Mouse (Mus musculus) heart, postnatal 10 days (tissue): ENCODE measurements around the gene Olfr16. TPM values are rescaled to one million over a fixed set of nuclear protein-coding genes. Genes with fewer than 3 reads are reported as not detected.
A peak's percentile ranks its signal among the peaks of the same experiment; 100 is the strongest.

Source experiments
- DNase-seq, 2 experiments: peaks; one replicate each; pipeline ENCODE4 v3.0.0; 2021
- intact Hi-C: fragments of 180-260 bp; cut with DNase I; formaldehyde crosslinking; loops from one replicate; pipeline ENCODE4 v1.15.1; 2025
- total RNA-seq, 2 experiments: library from RNA; stranded (reverse); gene quantifications; 2 replicates each; pipeline ENCODE4 v1.2.3; 2021

Olfr16 gene
- total RNA-seq: not detected

DNA sequence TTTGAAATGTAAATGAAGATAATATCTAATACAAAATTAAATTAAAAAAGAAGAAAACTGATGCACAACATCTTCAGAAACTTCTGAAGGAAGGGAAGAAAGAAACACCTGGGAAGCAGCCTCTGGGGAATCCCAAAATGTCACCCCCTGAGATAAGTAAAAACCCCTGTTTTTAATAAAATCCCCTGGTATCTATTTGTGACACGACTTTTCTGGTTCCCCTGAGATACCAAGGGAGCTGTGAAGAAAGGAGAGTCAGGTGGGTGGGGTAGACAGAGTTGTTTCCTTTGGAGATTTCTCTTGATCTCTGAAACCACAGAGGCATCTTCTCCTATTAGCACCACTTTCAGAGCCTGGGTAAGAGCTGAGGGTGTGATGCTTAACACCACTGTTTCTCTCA lies at the start of gene Olfr16:
Olfr16 (plus strand) TSS at position 250 of the 400 bp plus-strand sequence.
- no peak for DNase-seq
- intact Hi-C loops: no loop called here

DNA sequence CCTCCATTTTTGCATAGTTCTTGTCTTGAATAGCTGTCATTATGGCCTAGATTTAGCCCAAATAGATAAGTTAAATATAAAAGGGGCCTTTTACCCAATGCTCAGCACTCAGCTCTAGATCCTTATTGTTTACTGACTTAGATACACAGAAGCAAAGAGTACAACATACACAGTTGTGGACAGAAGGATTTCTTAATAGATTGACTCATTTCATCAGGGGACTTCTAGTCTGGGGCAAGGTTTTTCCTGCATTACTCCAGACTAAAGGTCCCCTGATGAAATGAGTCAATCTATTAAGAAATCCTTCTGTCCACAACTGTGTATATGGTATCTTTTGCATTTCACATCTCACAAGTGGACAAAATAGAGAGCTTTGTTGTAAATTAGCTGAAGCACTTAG lies 46.9 kb upstream of the Olfr16 start:
- no peak for DNase-seq
- intact Hi-C loops: no loop called here

DNA sequence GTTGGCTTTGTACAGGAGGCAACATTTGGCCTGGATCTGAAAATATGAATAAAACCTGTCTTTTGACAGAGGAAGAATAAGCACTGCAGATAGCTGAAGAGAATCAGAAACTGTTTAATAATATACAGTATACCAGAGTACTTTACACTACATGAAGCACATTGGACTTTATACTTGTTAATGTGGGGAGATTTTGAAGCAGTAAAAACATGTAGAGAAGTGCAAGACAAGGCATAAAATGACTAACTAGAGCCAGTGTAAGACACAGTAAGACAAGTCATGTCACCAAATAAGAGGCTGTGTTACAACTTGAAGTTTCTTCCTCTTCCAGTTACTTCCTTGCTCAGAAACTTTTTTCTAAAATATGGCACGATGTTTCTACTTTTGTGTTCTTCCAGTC lies 33.1 kb upstream of the Olfr16 start:
- intact Hi-C loops: no loop called here
- DNase-seq: no peak

DNA sequence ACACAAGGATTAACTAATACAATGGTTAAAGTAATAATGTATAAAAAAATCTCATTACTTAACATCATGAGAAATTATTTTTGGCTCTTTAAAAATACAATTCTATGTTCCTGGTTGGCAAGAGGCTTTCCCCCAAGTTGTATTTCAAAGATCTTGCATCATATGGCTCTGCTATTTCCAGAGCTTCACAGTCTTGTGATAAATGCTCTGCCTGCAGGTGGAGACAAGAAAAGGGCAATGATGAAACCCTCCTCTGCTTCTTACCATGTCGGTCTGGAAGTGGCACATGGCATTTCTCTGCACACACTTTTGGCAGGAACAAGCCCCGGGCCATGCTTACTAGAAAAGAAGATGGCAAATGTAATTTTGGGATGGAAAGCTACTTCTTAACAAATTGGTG lies 31.8 kb upstream of the Olfr16 start:
- intact Hi-C loops: no loop called here

DNA sequence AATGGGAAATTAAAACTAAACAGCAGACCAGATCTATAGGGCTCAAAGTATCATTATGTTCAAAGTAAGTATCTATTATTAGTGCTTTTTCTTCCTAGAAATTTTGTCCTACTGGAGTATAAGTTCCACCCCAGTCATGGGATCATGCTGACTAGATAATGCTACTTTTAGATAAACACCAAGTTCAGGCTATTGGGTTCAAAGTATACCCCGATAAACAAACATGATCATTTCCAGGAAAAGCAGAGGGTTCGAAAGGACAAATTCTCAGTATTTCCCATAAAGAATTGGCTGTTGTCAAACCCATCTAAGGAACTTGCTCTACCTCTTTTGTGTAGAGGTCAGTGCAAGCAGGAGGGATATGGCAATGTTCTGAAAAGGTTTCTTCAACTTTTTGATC lies 18.0 kb upstream of the Olfr16 start:
- intact Hi-C loops: no loop called here
- DNase-seq: no peak

More for the DNA sequence above, 31.8 kb upstream of the Olfr16 start:
- DNase-seq: no peak

DNA sequence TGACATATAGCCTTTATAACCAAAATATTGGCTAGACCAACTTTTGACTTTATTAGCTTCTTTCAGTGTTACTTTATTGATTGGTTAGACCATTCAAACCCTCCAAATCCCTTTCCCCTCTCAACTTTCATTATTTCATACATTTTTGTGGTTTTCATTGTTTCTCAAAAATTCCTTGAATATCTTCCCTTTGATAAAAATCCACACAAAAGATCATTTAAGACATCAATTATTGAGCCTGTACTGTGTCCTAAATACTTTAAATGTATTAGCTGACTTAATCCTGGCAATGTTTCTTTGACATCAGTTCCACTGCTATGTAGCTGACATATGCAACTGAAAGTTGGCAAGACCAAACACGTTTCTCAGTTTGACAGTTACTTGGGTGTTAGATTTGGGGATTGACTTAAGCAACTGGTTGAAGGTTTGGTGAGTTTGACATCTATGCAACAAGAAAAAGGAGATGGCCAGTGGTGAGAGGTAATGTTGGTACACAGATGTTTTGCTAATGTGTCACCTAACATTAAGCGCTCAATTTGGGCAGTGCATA lies 1.0 kb downstream of the Olfr16 start:
- intact Hi-C loops: no loop called here
- DNase-seq: no peak

DNA sequence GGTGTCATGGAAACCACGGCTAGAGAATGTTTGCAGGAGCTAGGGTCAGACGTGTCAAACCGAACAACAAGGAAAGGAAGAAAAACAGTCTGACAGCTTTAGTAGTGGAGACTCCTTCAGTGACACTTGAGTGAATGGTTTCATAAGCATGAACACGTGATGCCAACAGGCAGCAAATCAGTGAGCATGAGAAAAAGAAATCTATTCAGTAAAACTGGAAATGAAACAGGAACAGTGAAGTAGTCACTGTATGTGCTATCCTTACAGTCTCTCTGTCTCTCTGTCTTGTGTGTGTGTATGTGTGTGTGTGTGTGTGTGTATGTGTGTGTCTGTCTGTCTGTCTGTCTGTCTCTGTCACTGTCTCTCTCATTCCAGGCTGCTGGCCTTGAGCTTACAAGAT lies 5.2 kb downstream of the Olfr16 start:
- intact Hi-C loops: no loop called here
- DNase-seq: no peak

DNA sequence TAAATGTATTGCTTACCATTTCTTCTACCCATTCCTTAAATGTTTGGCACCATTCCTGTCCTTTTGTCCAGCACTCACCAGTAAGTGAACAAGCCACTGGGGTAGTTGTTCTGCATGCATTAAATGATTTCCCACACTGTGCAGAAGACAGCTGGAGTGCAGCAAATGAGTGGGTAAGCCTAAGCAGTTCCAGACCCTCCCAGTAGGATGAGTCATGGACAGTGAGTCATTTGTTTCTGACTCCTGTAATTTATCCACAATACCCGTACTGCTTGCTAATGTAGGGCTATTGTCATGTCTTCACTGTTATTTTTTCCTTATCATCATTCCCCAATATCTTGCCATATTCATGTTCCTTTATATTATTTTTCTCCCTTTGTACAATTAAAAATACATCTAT lies 10.2 kb downstream of the Olfr16 start:
- intact Hi-C loops: no loop called here
- DNase-seq: peak; percentile 7 to 9

DNA sequence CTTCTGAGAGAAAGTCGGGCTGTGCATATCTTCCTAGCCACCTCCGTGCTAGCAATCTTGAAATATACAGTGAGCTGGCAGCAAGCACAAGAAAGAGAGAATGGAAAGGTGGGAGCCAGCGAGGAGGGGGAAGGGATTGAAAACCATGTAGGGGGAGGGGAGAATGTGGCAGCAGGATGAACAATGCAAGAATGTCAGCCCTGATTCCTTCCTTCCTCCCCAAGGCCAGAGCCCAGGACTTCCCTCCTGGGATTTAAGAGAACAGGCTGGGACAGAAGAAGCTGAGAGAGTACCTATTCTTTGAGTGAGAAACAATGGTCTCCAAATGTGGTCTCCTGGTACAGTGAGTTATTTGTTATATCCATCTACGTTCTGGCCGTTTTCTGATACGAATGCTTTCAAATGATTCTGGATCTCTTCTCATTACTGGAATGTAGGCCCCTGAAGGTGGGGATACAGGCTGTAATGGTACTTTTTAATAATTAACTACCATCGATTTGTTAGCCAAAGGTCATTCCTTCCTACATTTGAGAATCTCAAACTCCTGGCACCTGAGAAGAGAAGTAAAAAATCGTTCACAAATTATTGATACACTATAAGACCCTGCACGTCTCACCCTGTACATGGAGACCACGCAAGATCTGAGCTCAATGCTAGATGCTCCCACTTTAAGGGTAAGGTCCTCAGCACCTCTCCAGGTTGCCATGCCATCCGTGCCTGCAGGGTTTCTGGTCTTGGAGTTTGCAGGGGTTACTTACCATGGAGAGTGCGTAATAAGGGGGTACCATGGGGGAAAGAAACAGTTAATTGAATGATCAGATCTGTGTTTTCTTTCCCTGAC lies 39.8 kb downstream of the Olfr16 start:
- no peak for DNase-seq
- intact Hi-C loops: no loop called here

DNA sequence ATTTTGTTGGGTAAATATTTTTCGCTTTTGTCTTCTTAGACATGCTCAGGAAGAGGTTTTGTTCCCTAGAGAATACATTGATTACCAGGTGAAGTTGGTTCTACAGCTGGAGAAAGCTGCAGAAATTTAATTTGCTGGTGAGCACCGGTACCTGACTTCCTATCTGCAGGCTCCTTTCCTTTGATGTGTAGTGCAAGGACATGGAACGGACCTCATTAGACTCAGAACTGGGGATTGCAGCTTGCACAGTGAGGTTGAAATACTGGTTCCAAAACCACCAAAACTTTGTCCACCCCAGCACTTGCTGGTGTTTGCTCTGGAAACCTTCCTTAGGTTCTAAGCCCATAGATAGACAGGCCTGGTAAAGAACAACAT lies 40.4 kb downstream of the Olfr16 start:
- intact Hi-C loops: no loop called here

More for the DNA sequence above, 40.4 kb downstream of the Olfr16 start:
- no peak for DNase-seq

Other genes starting within 250 kb of the Olfr16 start
- not detected for gene Apcs, start 55.4 kb upstream of the Olfr16 start, total RNA-seq
- gene Olfr1408, start 187.0 kb downstream of the Olfr16 start, total RNA-seq: not detected
- not detected for gene Olfr1406, start 240.2 kb downstream of the Olfr16 start, total RNA-seq
- not detected for gene Olfr218, start 247.4 kb downstream of the Olfr16 start, total RNA-seq